Mouse (Mus musculus) heart, embryonic 13.5 days (tissue): ENCODE measurements around the gene Aqp3. TPM values are rescaled to one million over a fixed set of nuclear protein-coding genes. Genes with fewer than 3 reads are reported as not detected.
A peak's percentile ranks its signal among the peaks of the same experiment; 100 is the strongest.
"Not testable (repeated sequence)": the region's sequence is repeated elsewhere in the genome, so short reads cannot be mapped to it uniquely, and the experiment has no call there.

Source experiments
- ATAC-seq: fragments of 200-750 bp; cut with Nextera tagmentation; 2 replicates; pipeline ENCODE4 v1.8.0; 2017; ENCODE audit warnings: moderate TSS enrichment; ENCODE audit not compliant: insufficient number of reproducible peaks, low FRiP score, low TSS enrichment; ENCODE audit errors: extremely low read depth
- H3K27ac ChIP-seq: fragments of 300-500 bp; sonication (generic); replicated peaks from 2 replicates; pipeline ENCODE4 v1.5.1; 2015; ENCODE audit warnings: moderate library complexity, mild to moderate bottlenecking, inconsistent platforms
- H3K27me3 ChIP-seq: fragments of 300-500 bp; sonication (generic); replicated peaks from 2 replicates; pipeline ENCODE4 v1.6.1; 2015; ENCODE audit warnings: mild to moderate bottlenecking, inconsistent platforms
- H3K36me3 ChIP-seq: fragments of 300-500 bp; sonication (generic); 2 replicates; pipeline ENCODE4 v1.6.1; 2015; ENCODE audit warnings: mild to moderate bottlenecking, inconsistent platforms
- H3K4me1 ChIP-seq: fragments of 300-500 bp; sonication (generic); 2 replicates; pipeline ENCODE4 v1.6.1; 2015; ENCODE audit warnings: inconsistent platforms
- H3K4me2 ChIP-seq: fragments of 300-500 bp; sonication (generic); 2 replicates; pipeline ENCODE4 v1.6.1; 2015; ENCODE audit warnings: inconsistent platforms, mild to moderate bottlenecking, moderate library complexity
- H3K4me3 ChIP-seq: fragments of 300-500 bp; sonication (generic); 2 replicates; pipeline ENCODE4 v1.5.1; 2015; ENCODE audit warnings: moderate library complexity, mild to moderate bottlenecking, inconsistent platforms
- H3K9ac ChIP-seq: fragments of 300-500 bp; sonication (generic); 2 replicates; pipeline ENCODE4 v1.6.1; 2015; ENCODE audit warnings: inconsistent platforms, mild to moderate bottlenecking, moderate library complexity
- H3K9me3 ChIP-seq: fragments of 300-500 bp; sonication (generic); 2 replicates; pipeline ENCODE4 v1.6.1; 2016; ENCODE audit warnings: inconsistent platforms
- WGBS: fragments of 180-500 bp; shearing (Covaris S2); methylation state at CpG from one replicate; pipeline ENCODE4 v1.1.7; 2015; ENCODE audit warnings: mixed read lengths; 5-methylcytosine and 5-hydroxymethylcytosine counted together
- polyA plus RNA-seq: library from polyadenylated mRNA; unstranded; fragments of >200 nt; fragmentation: Nextera tagmentation; extraction: Ambion mirVana; gene quantifications from 2 replicates; pipeline ENCODE4 v1.2.1, GENCODE M21; 2015

The Aqp3 gene
- polyA plus RNA-seq, 1 experiment from 2014 or later, result 0.87 TPM

GRCm38 (mm10) chr4:41084819-41085218 is 13.2 kb downstream of the Aqp3 start:
- no peak overlapping the region for H3K9ac ChIP-seq
- ATAC-seq, result no peak
- 0 out of 2 replicates have a peak, but pooled peaks cover 4% of the 10 kb centered on the region for H3K9me3 ChIP-seq
- H3K4me3 ChIP-seq, result no peak overlapping the region
- peaks cover 15% of the 10 kb centered on the region; the same call in 1 of the 2 replicates for H3K4me1 ChIP-seq
- WGBS, result 79% methylated on average over 4 of the region's 4 CpGs
- H3K27ac ChIP-seq, result no peak overlapping the region
- H3K27me3 ChIP-seq, result peaks cover 13% of the 10 kb centered on the region; the same call in 1 of the 2 replicates
- H3K4me2 ChIP-seq, result no peak overlapping the region
- H3K36me3 ChIP-seq, result no peaks in the 10 kb centered on the region

- H3K9me3 ChIP-seq, ATAC-seq, H3K27ac ChIP-seq, H3K4me2 ChIP-seq, H3K36me3 ChIP-seq, H3K9ac ChIP-seq, H3K4me3 ChIP-seq, H3K27me3 ChIP-seq: not testable (repeated sequence)
- H3K4me1 ChIP-seq, result peaks cover 11% of the 10 kb centered on the region; the same call in 1 of the 2 replicates
- 34% methylated on average over 4 of the region's 4 CpGs for WGBS
These were observed 15.2 kb downstream of the Aqp3 start for GRCm38 (mm10) chr4:41082803-41083202.

GRCm38 (mm10) chr4:41081733-41082132 is 16.2 kb downstream of the Aqp3 start:
- Histone ChIP-seq H3K9me3 (0 out of 2 replicates have a peak, but pooled peaks cover 4% of the 10 kb centered on the region), H3K36me3 (no peaks in the 10 kb centered on the region), H3K9ac (no peak overlapping the region), H3K4me3 (no peak overlapping the region), H3K27me3 (peaks cover 10% of the 10 kb centered on the region; the same call in 1 of the 2 replicates), H3K4me1 (peaks cover 2% of the 10 kb centered on the region; the same call in 1 of the 2 replicates), H3K4me2 (no peak overlapping the region), H3K27ac (no peak overlapping the region)
- 74% methylated on average over 5 of the region's 5 CpGs for WGBS
- no peak for ATAC-seq

GRCm38 (mm10) chr4:41078726-41079125 is 19.3 kb downstream of the Aqp3 start:
- Histone ChIP-seq H3K4me2 (no peak overlapping the region), H3K27me3 (peaks cover 9% of the 10 kb centered on the region; the same call in 1 of the 2 replicates), H3K36me3 (no peaks in the 10 kb centered on the region), H3K9ac (no peak overlapping the region), H3K4me3 (no peak overlapping the region), H3K4me1 (0 out of 2 replicates have a peak, but pooled peaks cover 2% of the 10 kb centered on the region), H3K9me3 (0 out of 2 replicates have a peak, but pooled peaks cover 4% of the 10 kb centered on the region), H3K27ac (no peak overlapping the region)
- ATAC-seq, result no peak
- WGBS, result 33% methylated on average over 6 of the region's 6 CpGs

GRCm38 (mm10) chr4:41074461-41074860 is 23.5 kb downstream of the Aqp3 start:
- Histone ChIP-seq H3K4me3 (no peak overlapping the region), H3K4me2 (no peak overlapping the region), H3K9me3 (no peaks in the 10 kb centered on the region), H3K27ac (no peak overlapping the region), H3K27me3 (0 out of 2 replicates have a peak, but pooled peaks cover 6% of the 10 kb centered on the region), H3K36me3 (no peaks in the 10 kb centered on the region), H3K9ac (no peak overlapping the region), H3K4me1 (no peaks in the 10 kb centered on the region)
- ATAC-seq, result no peak; the same call in 1 of the 2 replicates
- 72% methylated on average over 6 of the region's 6 CpGs for WGBS

- 69% methylated on average over 12 of the region's 12 CpGs for WGBS
- Histone ChIP-seq H3K4me2 (no peak overlapping the region), H3K4me3 (no peak overlapping the region), H3K27ac (no peak overlapping the region), H3K36me3 (no peaks in the 10 kb centered on the region), H3K9ac (no peak overlapping the region), H3K4me1 (no peaks in the 10 kb centered on the region), H3K9me3 (no peaks in the 10 kb centered on the region), H3K27me3 (0 out of 2 replicates have a peak, but pooled peaks cover 6% of the 10 kb centered on the region)
- no peak for ATAC-seq
These were observed 24.8 kb downstream of the Aqp3 start for GRCm38 (mm10) chr4:41073008-41073817.

- WGBS, result 72% methylated on average over 14 of the region's 14 CpGs
- Histone ChIP-seq H3K27me3 (0 out of 2 replicates have a peak, but pooled peaks cover 2% of the 10 kb centered on the region), H3K4me2 (no peak overlapping the region), H3K9ac (no peak overlapping the region), H3K4me1 (no peaks in the 10 kb centered on the region), H3K27ac (no peak overlapping the region), H3K36me3 (no peaks in the 10 kb centered on the region), H3K9me3 (no peaks in the 10 kb centered on the region), H3K4me3 (no peak overlapping the region)
- no peak for ATAC-seq
These were observed 26.2 kb downstream of the Aqp3 start for GRCm38 (mm10) chr4:41071500-41072429.

GRCm38 (mm10) chr4:41065196-41065595 is 32.8 kb downstream of the Aqp3 start:
- Histone ChIP-seq H3K9me3 (no peaks in the 10 kb centered on the region), H3K4me1 (peaks cover 12% of the 10 kb centered on the region; the same call in 1 of the 2 replicates), H3K27me3 (peaks cover 19% of the 10 kb centered on the region), H3K9ac (no peak overlapping the region), H3K36me3 (no peaks in the 10 kb centered on the region), H3K27ac (no peak overlapping the region), H3K4me2 (no peak overlapping the region), H3K4me3 (no peak overlapping the region)
- no peak for ATAC-seq
- 78% methylated on average over 4 of the region's 4 CpGs for WGBS

- Histone ChIP-seq H3K9ac (peak overlapping the region; percentile 41; the same call in 1 of the 2 replicates), H3K4me1 (peaks cover 12% of the 10 kb centered on the region; the same call in 1 of the 2 replicates)
- no peak for ATAC-seq
These were observed 33.9 kb downstream of the Aqp3 start for GRCm38 (mm10) chr4:41063894-41064673.

GRCm38 (mm10) chr4:41063351-41063750 is 34.6 kb downstream of the Aqp3 start:
- no peaks in the 10 kb centered on the region for H3K9me3 ChIP-seq
- H3K36me3 ChIP-seq, result no peaks in the 10 kb centered on the region
- H3K9ac ChIP-seq, result no peak overlapping the region
- H3K4me3 ChIP-seq, result no peak overlapping the region
- no peak overlapping the region for H3K4me2 ChIP-seq
- peaks cover 12% of the 10 kb centered on the region; the same call in 1 of the 2 replicates for H3K4me1 ChIP-seq
- peaks cover 19% of the 10 kb centered on the region for H3K27me3 ChIP-seq
- no peak overlapping the region for H3K27ac ChIP-seq
- WGBS, result 44% methylated on average over 3 of the region's 3 CpGs
- ATAC-seq, result no peak

More at GRCm38 (mm10) chr4:41063894-41064673, 33.9 kb downstream of the Aqp3 start:
- no peak overlapping the region for H3K27ac ChIP-seq
- no peaks in the 10 kb centered on the region for H3K36me3 ChIP-seq
- 12% methylated on average over 16 of the region's 16 CpGs for WGBS
- peak overlapping the region; percentile 34 for H3K4me3 ChIP-seq
- peak overlapping the region; percentile 57 for H3K4me2 ChIP-seq
- peaks cover 19% of the 10 kb centered on the region for H3K27me3 ChIP-seq
- H3K9me3 ChIP-seq, result no peaks in the 10 kb centered on the region
